Mouse (Mus musculus) intestine, embryonic 16.5 days (tissue): ENCODE data around the gene Sox1. TPM values are rescaled to one million over a fixed set of nuclear protein-coding genes. Genes with fewer than 3 reads are reported as not detected.

Experiments used
- ATAC-seq: fragments of 200-750 bp; cut with Nextera tagmentation; 2 replicates; pipeline ENCODE4 v1.8.0; 2017; ENCODE audit warnings: moderate TSS enrichment, moderate library complexity
- H3K27ac ChIP-seq: fragments of 300-500 bp; sonication (generic); 2 replicates; pipeline ENCODE4 v1.5.1; 2014; ENCODE audit warnings: mild to moderate bottlenecking, low read length
- H3K27me3 ChIP-seq: fragments of 300-500 bp; sonication (generic); replicated peaks from 2 replicates; pipeline ENCODE4 v1.6.1; 2014; ENCODE audit warnings: low read length, control low read depth, mixed read lengths; ENCODE audit not compliant: control insufficient read depth, insufficient read depth
- H3K36me3 ChIP-seq: fragments of 300-500 bp; sonication (generic); 2 replicates; pipeline ENCODE4 v1.6.1; 2014; ENCODE audit warnings: low read length, control low read depth; ENCODE audit not compliant: control insufficient read depth, insufficient read depth
- H3K4me1 ChIP-seq: fragments of 300-500 bp; sonication (generic); 2 replicates; pipeline ENCODE4 v1.6.1; 2014; ENCODE audit warnings: low read length, control low read depth, mixed read lengths; ENCODE audit not compliant: control insufficient read depth, insufficient read depth
- H3K4me2 ChIP-seq: fragments of 300-500 bp; sonication (generic); 2 replicates; pipeline ENCODE4 v1.6.1; 2014; ENCODE audit warnings: low read depth, low read length, control low read depth
- H3K4me3 ChIP-seq: fragments of 300-500 bp; sonication (generic); 2 replicates; pipeline ENCODE4 v1.5.1; 2014; ENCODE audit warnings: mild to moderate bottlenecking, low read length
- H3K9ac ChIP-seq: fragments of 300-500 bp; sonication (generic); 2 replicates; pipeline ENCODE4 v1.6.1; 2014; ENCODE audit warnings: low read depth, low read length
- H3K9me3 ChIP-seq: fragments of 300-500 bp; sonication (generic); 2 replicates; pipeline ENCODE4 v1.6.1; 2016; ENCODE audit warnings: low read length, control low read depth; ENCODE audit not compliant: control insufficient read depth
- WGBS: fragments of 180-500 bp; shearing (Covaris S2); extraction: QIAGEN DNeasy Blood & Tissue Kit; methylation state at CpG from one replicate; pipeline ENCODE4 v1.1.7; 2014; 5-methylcytosine and 5-hydroxymethylcytosine counted together
- polyA plus RNA-seq: library from polyadenylated mRNA; unstranded; fragments of >200 nt; fragmentation: Nextera tagmentation; extraction: Ambion mirVana; gene quantifications from 2 replicates; pipeline ENCODE4 v1.2.1, GENCODE M21; 2015

Sox1 gene
- polyA plus RNA-seq, 1 experiment from 2014 or later = not detected

- Histone ChIP-seq H3K27ac (no peak overlapping the region), H3K4me2 (no peak overlapping the region), H3K4me1 (0 out of 2 replicates have a peak, but pooled peaks cover 3% of the 10 kb centered on the region), H3K27me3 (peaks cover 6% of the 10 kb centered on the region; the same call in 1 of the 2 replicates), H3K9ac (no peak overlapping the region), H3K9me3 (no peaks in the 10 kb centered on the region), H3K36me3 (no peaks in the 10 kb centered on the region), H3K4me3 (no peak overlapping the region)
- no peak for ATAC-seq
- 82% methylated on average over 2 of the region's 2 CpGs for WGBS
These were observed 22.0 kb downstream of the Sox1 start for GRCm38 (mm10) chr8:12417056-12417455.

- H3K4me1 ChIP-seq = 0 out of 2 replicates have a peak, but pooled peaks cover 3% of the 10 kb centered on the region
- H3K4me2 ChIP-seq = no peak overlapping the region
- H3K9me3 ChIP-seq = no peaks in the 10 kb centered on the region
- H3K9ac ChIP-seq = no peak overlapping the region
- H3K4me3 ChIP-seq = no peak overlapping the region
- WGBS = 68% methylated on average over 2 of the region's 2 CpGs
- no peak overlapping the region for H3K27ac ChIP-seq
- peaks cover 13% of the 10 kb centered on the region; the same call in 1 of the 2 replicates for H3K27me3 ChIP-seq
- ATAC-seq = no peak
- no peaks in the 10 kb centered on the region for H3K36me3 ChIP-seq
These were observed 25.4 kb downstream of the Sox1 start for GRCm38 (mm10) chr8:12420537-12420936.

GRCm38 (mm10) chr8:12425906-12426305 lies 30.8 kb downstream of the Sox1 start:
- WGBS = 82% methylated on average over 8 of the region's 8 CpGs
- no peak overlapping the region for H3K4me3 ChIP-seq
- no peaks in the 10 kb centered on the region for H3K9me3 ChIP-seq
- no peak overlapping the region for H3K4me2 ChIP-seq
- no peaks in the 10 kb centered on the region for H3K36me3 ChIP-seq
- peaks cover 48% of the 10 kb centered on the region for H3K27me3 ChIP-seq
- H3K4me1 ChIP-seq = no peaks in the 10 kb centered on the region
- no peak overlapping the region for H3K27ac ChIP-seq
- no peak for ATAC-seq
- no peak overlapping the region for H3K9ac ChIP-seq

GRCm38 (mm10) chr8:12427346-12427745 lies 32.3 kb downstream of the Sox1 start:
- no peak overlapping the region for H3K4me2 ChIP-seq
- H3K36me3 ChIP-seq = no peaks in the 10 kb centered on the region
- no peaks in the 10 kb centered on the region for H3K4me1 ChIP-seq
- no peak overlapping the region for H3K27ac ChIP-seq
- WGBS = 77% methylated on average over 9 of the region's 9 CpGs
- H3K9ac ChIP-seq = no peak overlapping the region
- no peaks in the 10 kb centered on the region for H3K9me3 ChIP-seq
- no peak overlapping the region for H3K4me3 ChIP-seq
- H3K27me3 ChIP-seq = peaks cover 62% of the 10 kb centered on the region
- no peak for ATAC-seq

GRCm38 (mm10) chr8:12427886-12428799 lies 33.0 kb downstream of the Sox1 start:
- Histone ChIP-seq H3K9ac (no peak overlapping the region), H3K27me3 (peaks cover 64% of the 10 kb centered on the region), H3K4me2 (no peak overlapping the region), H3K27ac (no peak overlapping the region), H3K4me3 (no peak overlapping the region), H3K4me1 (no peaks in the 10 kb centered on the region), H3K9me3 (no peaks in the 10 kb centered on the region), H3K36me3 (no peaks in the 10 kb centered on the region)
- 21% methylated on average over 26 of the region's 26 CpGs for WGBS
- ATAC-seq = no peak

GRCm38 (mm10) chr8:12428931-12429330 lies 33.8 kb downstream of the Sox1 start:
- no peak overlapping the region for H3K9ac ChIP-seq
- no peaks in the 10 kb centered on the region for H3K4me1 ChIP-seq
- H3K27me3 ChIP-seq = peaks cover 70% of the 10 kb centered on the region
- no peak overlapping the region for H3K4me3 ChIP-seq
- no peaks in the 10 kb centered on the region for H3K36me3 ChIP-seq
- WGBS = 36% methylated on average over 5 of the region's 5 CpGs
- H3K4me2 ChIP-seq = no peak overlapping the region
- no peaks in the 10 kb centered on the region for H3K9me3 ChIP-seq
- no peak overlapping the region for H3K27ac ChIP-seq
- ATAC-seq = no peak

- Histone ChIP-seq H3K9me3 (no peaks in the 10 kb centered on the region), H3K36me3 (no peaks in the 10 kb centered on the region), H3K4me3 (no peak overlapping the region), H3K4me1 (no peaks in the 10 kb centered on the region), H3K4me2 (no peak overlapping the region), H3K27ac (no peak overlapping the region), H3K27me3 (peaks cover 76% of the 10 kb centered on the region), H3K9ac (no peak overlapping the region)
- no peak for ATAC-seq
- WGBS = 9% methylated on average over 9 of the region's 9 CpGs
These were observed 34.6 kb downstream of the Sox1 start for GRCm38 (mm10) chr8:12429601-12430172.

GRCm38 (mm10) chr8:12430173-12430899 lies 35.2 kb downstream of the Sox1 start:
- Histone ChIP-seq H3K4me2 (no peak overlapping the region), H3K4me1 (no peaks in the 10 kb centered on the region), H3K36me3 (no peaks in the 10 kb centered on the region), H3K27ac (no peak overlapping the region), H3K4me3 (no peak overlapping the region), H3K27me3 (peaks cover 76% of the 10 kb centered on the region), H3K9me3 (no peaks in the 10 kb centered on the region), H3K9ac (no peak overlapping the region)
- 1% methylated on average over 46 of the region's 46 CpGs for WGBS
- no peak for ATAC-seq
